Mouse (Mus musculus): ENCODE results near the gene Crtac1.

The Crtac1 gene

GRCm38 (mm10) chr19:42431485-42432190 is at the start of gene Crtac1:
TSS of gene Crtac1 (minus strand) at chr19:42431783.
- DNase-seq (ENCODE audit: low read depth, low spot score), result no peak

DNA sequence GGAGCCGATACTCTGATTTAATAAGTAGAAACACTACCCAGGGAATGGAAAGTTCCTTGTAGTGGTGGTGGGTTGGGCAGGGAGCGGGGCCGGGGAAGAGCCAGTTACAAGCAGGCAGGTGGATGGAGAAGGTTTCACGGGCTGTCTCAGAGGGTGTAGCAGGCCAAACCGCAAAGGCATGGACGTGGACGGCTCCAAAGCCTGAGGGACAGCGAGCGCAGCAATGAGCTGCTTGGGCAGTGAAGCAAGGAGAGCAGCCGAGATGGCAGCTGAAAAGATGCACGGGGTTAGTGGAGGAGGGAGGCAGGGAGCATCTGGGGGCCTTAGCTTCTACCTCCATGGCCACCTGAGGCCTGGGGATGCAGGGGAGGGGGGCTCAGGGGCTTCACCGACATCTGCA is 46.7 kb upstream of the Crtac1 start:
- DNase-seq (ENCODE audit: low read depth, low spot score), result no peak

- DNase-seq (ENCODE audit: low read depth, low spot score), result no peak
These were observed 46.2 kb upstream of the Crtac1 start for GRCm38 (mm10) chr19:42477769-42478168.

DNA sequence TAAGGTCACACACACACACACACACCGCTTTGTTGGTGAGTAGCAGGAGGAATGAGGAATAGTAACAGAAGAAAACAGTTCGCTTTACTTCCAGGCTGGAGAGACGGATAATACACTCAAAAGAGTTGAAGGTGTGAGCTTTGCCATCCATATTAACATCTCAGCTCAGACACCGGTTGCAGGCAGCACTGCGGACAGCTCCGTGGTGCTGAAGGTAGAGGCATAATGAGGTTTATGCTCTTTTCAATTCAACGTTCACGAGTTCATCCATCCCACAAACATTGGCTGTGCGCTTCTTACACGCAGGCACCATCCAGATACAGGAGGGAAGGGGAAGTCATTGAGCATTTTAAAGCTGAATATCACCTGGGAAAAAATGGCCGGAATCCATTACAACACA is 41.2 kb upstream of the Crtac1 start:
- no peak for DNase-seq (ENCODE audit: low read depth, low spot score)

DNA sequence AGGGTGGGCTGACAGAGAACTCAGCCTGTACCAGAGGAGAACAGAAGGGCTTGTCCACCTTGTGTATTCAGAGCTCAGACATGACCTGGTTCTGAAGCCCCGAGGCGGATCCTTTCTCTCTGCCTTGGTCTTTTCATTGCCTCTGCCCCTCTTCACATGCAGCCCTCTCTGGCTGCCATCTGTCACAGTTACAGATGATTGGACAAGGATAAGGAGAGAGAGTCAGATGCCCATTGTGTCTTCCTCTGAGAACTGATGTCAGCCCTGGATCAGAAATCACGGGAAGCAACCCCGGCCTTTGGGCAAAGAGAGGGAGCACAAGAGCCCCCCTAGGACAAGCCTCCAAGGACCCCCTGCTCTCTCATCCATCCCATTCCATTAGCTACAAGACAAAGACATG is 40.0 kb upstream of the Crtac1 start:
- peak; percentile 6 for DNase-seq (ENCODE audit: low read depth, low spot score)

GRCm38 (mm10) chr19:42461851-42462250 is 30.3 kb upstream of the Crtac1 start:
- no peak for DNase-seq (ENCODE audit: low read depth, low spot score)

DNA sequence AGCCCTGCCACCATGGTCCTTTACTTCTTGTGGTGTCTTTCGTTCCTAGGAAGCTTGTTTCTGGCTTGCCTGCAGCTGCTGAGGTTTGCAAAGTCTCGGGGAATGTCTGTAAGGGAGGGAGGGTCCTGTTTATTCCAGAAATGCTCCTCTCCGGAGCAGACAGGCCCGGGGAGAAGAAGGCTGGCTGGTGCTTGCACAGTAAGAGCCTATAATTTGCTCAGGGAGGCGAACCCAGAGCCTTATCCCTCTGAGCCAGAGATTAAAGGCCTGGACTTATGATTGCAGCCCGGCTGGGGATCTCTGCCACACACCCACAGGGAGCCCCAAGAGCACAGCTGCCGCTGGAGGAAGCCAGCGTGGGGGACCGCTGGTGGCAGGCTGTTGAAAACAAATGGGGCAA is 29.8 kb upstream of the Crtac1 start:
- DNase-seq (ENCODE audit: low read depth, low spot score), result peak; percentile 11

DNA sequence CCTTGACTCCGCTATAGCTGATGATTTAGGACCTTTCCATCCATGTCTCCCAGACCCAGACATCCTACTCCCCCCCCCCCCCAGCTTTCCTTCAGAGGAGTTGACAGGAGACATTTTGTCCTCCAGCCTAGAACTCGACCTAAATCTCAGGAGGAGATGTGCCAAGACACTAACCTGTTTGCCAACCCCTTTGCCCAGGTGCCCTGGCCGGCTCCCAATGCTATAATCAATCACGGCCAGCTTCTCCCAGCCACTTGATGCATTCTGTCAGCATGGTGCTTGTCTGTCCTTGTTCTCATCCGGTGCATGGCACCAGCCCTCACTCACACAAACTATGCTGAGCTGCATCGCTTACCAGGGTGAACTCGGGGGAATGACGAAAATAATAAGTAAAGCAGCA is 27.9 kb upstream of the Crtac1 start:
- DNase-seq (ENCODE audit: low read depth, low spot score), result no peak

DNA sequence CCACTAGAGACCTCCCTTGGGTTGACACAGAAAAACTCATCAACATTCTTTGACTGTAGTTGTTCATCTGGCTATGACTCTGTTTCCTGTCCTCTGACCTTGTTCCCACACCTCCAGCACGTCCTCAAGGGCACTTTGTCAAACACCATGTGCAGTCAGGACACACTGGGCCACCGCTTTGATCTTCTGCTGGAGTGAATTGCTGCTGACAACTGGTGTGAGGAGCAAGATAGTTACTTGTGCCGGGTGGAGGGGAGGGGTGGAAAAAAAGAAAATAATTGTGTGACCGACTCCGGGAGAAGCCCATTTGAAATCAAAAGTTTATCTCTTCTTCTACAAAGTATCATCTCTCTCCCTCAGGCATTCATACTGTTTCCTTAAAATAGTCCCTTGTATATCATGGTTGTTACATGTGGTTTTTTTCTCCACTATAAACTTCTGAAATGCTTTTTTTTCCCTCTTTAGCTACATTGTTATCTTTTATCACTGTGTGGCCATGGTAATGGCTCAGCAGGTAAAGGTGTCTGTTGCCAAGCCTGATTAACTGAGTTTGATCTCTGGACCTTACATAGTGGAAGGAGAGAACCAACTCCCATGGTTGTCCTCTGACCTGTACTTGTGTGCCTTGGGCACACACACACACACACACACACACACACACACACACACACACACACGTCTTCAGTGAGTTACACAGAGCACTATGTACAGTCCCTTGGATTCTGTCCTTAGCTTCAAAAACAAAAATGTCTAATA is 23.1 kb upstream of the Crtac1 start:
- DNase-seq (ENCODE audit: low read depth, low spot score), result no peak

DNA sequence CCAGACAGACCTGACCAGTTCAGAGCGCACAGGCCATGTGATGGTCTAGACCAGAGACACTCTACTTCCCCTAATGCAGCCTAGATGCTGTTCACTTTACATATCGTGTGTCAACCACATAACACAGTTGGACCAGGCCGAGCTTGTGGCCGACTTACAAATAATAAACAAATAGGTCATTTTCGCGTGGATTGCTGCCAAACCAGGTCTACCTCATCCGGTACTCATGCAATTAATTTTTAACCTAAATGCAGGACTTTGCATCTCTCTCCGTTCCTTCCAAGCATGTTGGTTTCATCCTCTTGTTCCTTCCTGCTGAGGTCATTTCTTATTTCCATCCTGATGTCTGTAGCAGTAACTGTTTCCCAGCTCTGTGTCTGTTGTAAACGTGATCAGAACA is 22.4 kb upstream of the Crtac1 start:
- no peak for DNase-seq (ENCODE audit: low read depth, low spot score)

DNA sequence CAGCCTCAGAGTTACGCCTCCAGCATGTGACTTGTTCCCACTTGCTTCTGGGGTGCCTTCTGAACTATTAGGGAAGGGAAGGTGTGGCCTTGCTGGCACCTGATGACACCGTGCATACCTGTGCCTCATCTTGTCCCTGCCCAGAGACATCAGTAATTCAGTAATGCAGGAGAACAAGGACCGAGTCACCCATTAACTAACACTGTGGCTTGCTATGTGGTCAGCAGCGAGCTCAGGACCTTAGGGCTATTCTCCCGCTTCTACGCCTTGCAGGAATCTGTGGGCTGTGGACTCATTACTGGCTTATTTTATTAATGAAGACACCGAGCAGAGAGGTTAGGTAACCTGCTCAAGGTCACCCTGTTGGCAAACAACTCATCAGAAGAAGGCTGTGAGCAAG is 21.0 kb upstream of the Crtac1 start:
- no peak for DNase-seq (ENCODE audit: low read depth, low spot score)

GRCm38 (mm10) chr19:42448539-42448938 is 17.0 kb upstream of the Crtac1 start:
- no peak for DNase-seq (ENCODE audit: low read depth, low spot score)

GRCm38 (mm10) chr19:42443887-42444409 is 12.4 kb upstream of the Crtac1 start:
- DNase-seq (ENCODE audit: low read depth, low spot score), result no peak

DNA sequence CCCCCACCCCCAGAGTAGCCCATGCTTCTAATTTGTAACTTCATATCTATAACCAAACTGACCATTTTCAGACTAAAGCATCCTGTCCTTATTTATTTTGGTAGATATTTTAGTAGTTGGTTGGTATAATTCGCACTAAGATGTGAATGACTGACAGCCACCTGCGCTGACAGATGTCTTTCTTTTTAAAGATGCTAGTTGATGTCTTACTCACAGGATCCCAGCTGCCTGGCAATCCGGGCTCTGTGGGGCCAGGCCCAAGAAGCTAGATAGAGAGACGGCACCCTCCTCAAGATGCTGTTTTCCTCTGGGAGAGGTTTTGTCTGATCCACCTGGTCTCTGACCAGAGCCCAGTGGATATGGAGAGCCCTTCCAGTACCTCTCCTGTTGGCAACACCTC is 11.7 kb upstream of the Crtac1 start:
- no peak for DNase-seq (ENCODE audit: low read depth, low spot score)

GRCm38 (mm10) chr19:42442246-42443197 is 10.9 kb upstream of the Crtac1 start:
- DNase-seq (ENCODE audit: low read depth, low spot score), result no peak

DNA sequence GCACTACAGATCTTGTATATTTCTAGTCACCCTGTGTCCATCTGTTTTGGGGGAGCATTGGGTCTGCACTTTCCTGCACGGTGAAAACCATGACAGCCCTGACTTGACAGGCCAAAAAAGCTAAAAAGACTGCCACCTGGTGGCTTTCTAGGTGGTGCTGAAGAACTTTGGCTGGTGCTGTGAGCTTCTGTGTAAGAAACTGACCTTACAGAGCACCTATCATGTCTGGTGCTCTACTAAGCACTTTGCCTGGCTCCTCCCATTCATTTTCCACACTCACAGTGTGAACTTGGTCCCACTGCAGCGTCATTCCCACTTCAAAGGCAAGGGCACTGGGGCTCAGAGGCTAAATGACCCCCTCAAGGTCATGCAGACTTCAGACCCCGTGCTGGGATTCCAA is 8.5 kb upstream of the Crtac1 start:
- no peak for DNase-seq (ENCODE audit: low read depth, low spot score)

DNA sequence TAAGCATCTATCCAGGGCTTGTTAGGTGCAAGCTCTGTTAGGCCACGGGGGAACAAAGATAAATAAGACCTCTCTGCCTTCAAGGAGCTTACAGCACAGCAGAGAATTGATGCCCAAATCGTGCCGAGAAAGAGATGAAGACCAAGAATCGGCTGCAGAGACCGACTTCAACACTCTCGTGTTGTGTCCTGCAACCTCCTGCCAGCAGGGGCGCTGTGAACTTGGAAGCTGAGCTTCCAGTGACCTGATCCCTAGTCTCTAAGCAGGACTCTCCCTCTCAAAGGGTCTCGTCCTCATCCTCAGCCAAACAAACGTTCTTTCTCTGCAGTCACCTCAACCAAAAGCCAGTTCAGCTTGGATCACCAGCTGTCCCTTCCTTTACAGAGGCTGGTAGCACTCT is 7.8 kb upstream of the Crtac1 start:
- DNase-seq (ENCODE audit: low read depth, low spot score), result no peak

- DNase-seq (ENCODE audit: low read depth, low spot score), result no peak
These were observed 4.0 kb upstream of the Crtac1 start for GRCm38 (mm10) chr19:42435621-42436020.

DNA sequence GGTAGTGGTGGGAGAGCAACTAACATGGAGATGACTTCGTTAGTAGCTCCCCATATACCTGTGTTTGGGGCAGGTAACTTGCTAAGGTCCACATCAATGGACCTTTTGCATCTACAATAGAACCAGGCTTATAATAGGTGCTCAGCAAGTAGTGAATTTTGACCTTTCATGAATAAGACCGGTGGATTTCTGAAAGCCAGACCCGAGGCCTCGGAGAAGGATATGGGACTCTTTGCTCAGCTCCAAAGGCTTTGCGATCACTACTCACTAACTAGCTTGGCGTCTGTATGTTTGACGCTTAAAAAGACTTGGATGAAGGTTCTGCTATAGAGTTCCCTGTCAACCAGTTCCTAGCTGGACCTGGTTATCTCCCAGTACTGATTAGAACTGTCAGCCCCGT is 1.2 kb upstream of the Crtac1 start:
- no peak for DNase-seq (ENCODE audit: low read depth, low spot score)

- no peak for DNase-seq (ENCODE audit: low read depth, low spot score)
These were observed 608 bp upstream of the Crtac1 start for GRCm38 (mm10) chr19:42432191-42432590.

DNA sequence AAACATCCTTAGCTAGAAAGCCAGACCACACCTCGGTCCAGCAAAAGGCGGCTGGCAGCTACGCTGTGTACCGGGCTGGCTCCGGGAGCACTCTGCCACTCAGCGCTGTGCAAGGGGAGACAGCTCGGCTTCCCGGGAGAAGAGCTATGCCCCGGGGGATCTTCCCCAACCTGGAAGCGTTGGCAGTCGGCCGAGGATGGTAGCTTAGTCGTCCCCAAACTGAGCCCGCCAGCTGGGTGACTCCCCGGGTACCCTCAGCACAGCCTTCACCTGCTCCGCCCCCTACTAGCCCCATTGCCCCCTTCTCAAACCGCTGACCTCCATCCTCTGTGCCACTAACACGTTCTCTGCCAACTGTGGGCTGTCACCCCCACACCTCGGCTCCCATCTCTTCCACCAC is 602 bp downstream of the Crtac1 start:
- no peak for DNase-seq (ENCODE audit: low read depth, low spot score)

- DNase-seq (ENCODE audit: low read depth, low spot score), result peak; percentile 56
These were observed 2.2 kb downstream of the Crtac1 start for GRCm38 (mm10) chr19:42429410-42429809.

Data from retina, adult 2 months (tissue).